Mouse (Mus musculus) embryonic facial prominence, embryonic 11.5 days (tissue): ENCODE measurements around the gene Atf6b. TPM values are rescaled to one million over a fixed set of nuclear protein-coding genes. Genes with fewer than 3 reads are reported as not detected.

Experiments
- ATAC-seq: fragments of 200-750 bp; cut with Nextera tagmentation; replicated peaks from 2 replicates; pipeline ENCODE4 v1.8.0; 2017; ENCODE audit warnings: low read depth; ENCODE audit not compliant: insufficient number of reproducible peaks, low FRiP score, low TSS enrichment
- DNase-seq: peaks from one replicate; pipeline ENCODE4 v3.0.0-alpha.2; 2015; ENCODE audit warnings: low spot score
- H3K27ac ChIP-seq: fragments of 300-500 bp; sonication (generic); replicated peaks from 2 replicates; pipeline ENCODE4 v1.5.1; 2014; ENCODE audit warnings: mild to moderate bottlenecking, low read depth, low read length, control low read depth
- H3K27me3 ChIP-seq: fragments of 300-500 bp; sonication (generic); 2 replicates; pipeline ENCODE4 v1.6.1; 2014; ENCODE audit warnings: mild to moderate bottlenecking, low read length, moderate library complexity, mixed read lengths; ENCODE audit not compliant: control insufficient read depth, insufficient read depth
- H3K36me3 ChIP-seq: fragments of 300-500 bp; sonication (generic); replicated peaks from 2 replicates; pipeline ENCODE4 v1.6.1; 2014; ENCODE audit warnings: low read depth, mild to moderate bottlenecking, low read length, moderate library complexity, mixed read lengths; ENCODE audit not compliant: control insufficient read depth, insufficient read depth
- H3K4me1 ChIP-seq: fragments of 300-500 bp; sonication (generic); 2 replicates; pipeline ENCODE4 v1.6.1; 2014; ENCODE audit warnings: low read length, mixed read lengths; ENCODE audit not compliant: control insufficient read depth, insufficient read depth
- H3K4me2 ChIP-seq: fragments of 300-500 bp; sonication (generic); 2 replicates; pipeline ENCODE4 v1.6.1; 2014; ENCODE audit warnings: low read depth, mild to moderate bottlenecking, control low read depth, low read length, moderate library complexity
- H3K4me3 ChIP-seq: fragments of 300-500 bp; sonication (generic); 2 replicates; pipeline ENCODE4 v1.5.1; 2014; ENCODE audit warnings: low read depth, low read length, control low read depth
- H3K9ac ChIP-seq: fragments of 300-500 bp; sonication (generic); replicated peaks from 2 replicates; pipeline ENCODE4 v1.6.1; 2014; ENCODE audit warnings: mild to moderate bottlenecking, control low read depth, low read length
- H3K9me3 ChIP-seq: fragments of 300-500 bp; sonication (generic); replicated peaks from 2 replicates; pipeline ENCODE4 v1.6.1; 2016; ENCODE audit warnings: mild to moderate bottlenecking, low read length, inconsistent platforms, mixed read lengths; ENCODE audit not compliant: control insufficient read depth
- WGBS: fragments of 180-500 bp; shearing (Covaris S2); extraction: QIAGEN DNeasy Blood & Tissue Kit; methylation state at CpG from one replicate; pipeline ENCODE4 v1.1.7; 2014; 5-methylcytosine and 5-hydroxymethylcytosine counted together
- polyA plus RNA-seq: library from polyadenylated mRNA; unstranded; fragments of >200 nt; fragmentation: Nextera tagmentation; extraction: Ambion mirVana; gene quantifications from 2 replicates; pipeline ENCODE4 v1.2.1, GENCODE M21; 2014

Gene Atf6b
- polyA plus RNA-seq, 1 experiment from 2014 or later, result 55.8 TPM

GRCm38 (mm10) chr17:34621006-34621405 lies 25.9 kb upstream of the Atf6b start:
- no peak overlapping the region for H3K27ac ChIP-seq
- H3K36me3 ChIP-seq, result no peaks in the 10 kb centered on the region
- H3K9me3 ChIP-seq, result no peaks in the 10 kb centered on the region
- no peaks in the 10 kb centered on the region for H3K4me1 ChIP-seq
- no peak overlapping the region for H3K4me2 ChIP-seq
- no peak for DNase-seq
- H3K9ac ChIP-seq, result no peak overlapping the region
- no peak for ATAC-seq
- no peak overlapping the region for H3K4me3 ChIP-seq
- no peaks in the 10 kb centered on the region for H3K27me3 ChIP-seq
- WGBS, result 90% methylated on average over 8 of the region's 8 CpGs

DNA sequence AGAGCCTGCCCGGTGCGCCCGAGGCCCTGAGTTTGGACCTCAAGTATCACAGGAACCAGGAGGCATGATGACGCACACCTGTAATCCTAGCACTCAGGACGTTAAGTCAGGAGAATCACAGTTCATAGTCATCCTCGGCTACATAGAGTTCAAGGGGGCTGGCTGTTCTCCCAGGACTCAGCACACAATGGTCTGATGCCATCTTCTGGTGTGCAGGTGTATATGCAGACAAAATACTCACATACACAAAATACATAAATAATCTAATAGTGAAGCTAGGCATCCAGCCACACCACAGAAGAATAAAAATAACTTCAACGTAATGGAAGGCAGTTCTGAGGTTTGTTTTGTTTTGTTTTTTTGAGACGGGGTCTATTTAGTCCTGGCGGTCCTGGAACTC lies 23.8 kb upstream of the Atf6b start:
- no peak overlapping the region for H3K4me3 ChIP-seq
- whole genome bisulfite sequencing, result 80% methylated on average over 9 of the region's 9 CpGs
- H3K9ac ChIP-seq, result no peak overlapping the region
- no peaks in the 10 kb centered on the region for H3K9me3 ChIP-seq
- ATAC-seq, result no peak
- H3K27ac ChIP-seq, result no peak overlapping the region
- no peak overlapping the region for H3K4me2 ChIP-seq
- peaks cover 4% of the 10 kb centered on the region for H3K4me1 ChIP-seq
- no peaks in the 10 kb centered on the region for H3K36me3 ChIP-seq
- no peak for DNase-seq
- H3K27me3 ChIP-seq, result no peaks in the 10 kb centered on the region

DNA sequence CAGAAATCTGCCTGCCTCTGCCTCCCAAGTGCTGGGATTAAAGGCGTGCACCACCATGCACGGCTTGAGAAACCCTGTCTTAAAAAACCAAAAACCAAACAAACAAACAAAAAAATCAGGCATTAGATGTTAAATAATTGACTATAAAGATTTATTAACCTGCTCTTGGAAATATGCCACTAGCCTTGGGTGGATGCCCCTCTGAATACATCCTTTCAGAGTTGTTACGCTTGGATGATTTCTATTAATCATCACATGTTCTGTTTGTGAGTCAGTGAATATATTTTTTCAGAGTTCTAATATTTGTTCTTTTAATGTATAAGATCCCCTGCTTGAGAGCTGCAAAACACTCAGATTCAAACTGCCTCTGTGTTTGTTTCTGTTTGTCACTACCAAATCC lies 22.0 kb upstream of the Atf6b start:
- ATAC-seq, result no peak
- WGBS, result 95% methylated on average over 3 of the region's 3 CpGs
- H3K4me1 ChIP-seq, result peaks cover 9% of the 10 kb centered on the region

GRCm38 (mm10) chr17:34626062-34626772 lies 20.7 kb upstream of the Atf6b start:
- H3K4me2 ChIP-seq, result peak overlapping the region; percentile 92
- peak overlapping the region; percentile 53 for H3K4me3 ChIP-seq
- 51% methylated on average over 16 of the region's 16 CpGs for WGBS
- ATAC-seq, result no peak
- no peak for DNase-seq
- H3K27me3 ChIP-seq, result peaks cover 17% of the 10 kb centered on the region
- peak overlapping the region; percentile 74 for H3K9ac ChIP-seq
- H3K4me1 ChIP-seq, result peaks cover 15% of the 10 kb centered on the region
- 0 out of 2 replicates have a peak overlapping the region, but pooled peaks have one; percentile 13 for H3K27ac ChIP-seq
- H3K9me3 ChIP-seq, result no peaks in the 10 kb centered on the region
- H3K36me3 ChIP-seq, result no peaks in the 10 kb centered on the region

More for the DNA sequence above, 22.0 kb upstream of the Atf6b start:
- Histone ChIP-seq H3K4me2 (no peak overlapping the region), H3K27ac (no peak overlapping the region), H3K9ac (no peak overlapping the region), H3K36me3 (no peaks in the 10 kb centered on the region), H3K27me3 (peaks cover 5% of the 10 kb centered on the region), H3K9me3 (no peaks in the 10 kb centered on the region), H3K4me3 (no peak overlapping the region)
- no peak for DNase-seq

- ATAC-seq (peak; percentile 5; the same call in 1 of the 2 replicates), DNase-seq (peak; percentile 70)
- WGBS, result under 1% methylated on average over 18 of the region's 18 CpGs
- Histone ChIP-seq H3K27ac (0 out of 2 replicates have a peak overlapping the region, but pooled peaks have one; percentile 13), H3K4me3 (peak overlapping the region; percentile 53), H3K9ac (peak overlapping the region; percentile 74), H3K9me3 (no peaks in the 10 kb centered on the region), H3K4me2 (peak overlapping the region; percentile 92), H3K36me3 (no peaks in the 10 kb centered on the region), H3K27me3 (peaks cover 22% of the 10 kb centered on the region), H3K4me1 (peaks cover 17% of the 10 kb centered on the region)
Observed at GRCm38 (mm10) chr17:34626773-34627092, 20.2 kb upstream of the Atf6b start.

DNA sequence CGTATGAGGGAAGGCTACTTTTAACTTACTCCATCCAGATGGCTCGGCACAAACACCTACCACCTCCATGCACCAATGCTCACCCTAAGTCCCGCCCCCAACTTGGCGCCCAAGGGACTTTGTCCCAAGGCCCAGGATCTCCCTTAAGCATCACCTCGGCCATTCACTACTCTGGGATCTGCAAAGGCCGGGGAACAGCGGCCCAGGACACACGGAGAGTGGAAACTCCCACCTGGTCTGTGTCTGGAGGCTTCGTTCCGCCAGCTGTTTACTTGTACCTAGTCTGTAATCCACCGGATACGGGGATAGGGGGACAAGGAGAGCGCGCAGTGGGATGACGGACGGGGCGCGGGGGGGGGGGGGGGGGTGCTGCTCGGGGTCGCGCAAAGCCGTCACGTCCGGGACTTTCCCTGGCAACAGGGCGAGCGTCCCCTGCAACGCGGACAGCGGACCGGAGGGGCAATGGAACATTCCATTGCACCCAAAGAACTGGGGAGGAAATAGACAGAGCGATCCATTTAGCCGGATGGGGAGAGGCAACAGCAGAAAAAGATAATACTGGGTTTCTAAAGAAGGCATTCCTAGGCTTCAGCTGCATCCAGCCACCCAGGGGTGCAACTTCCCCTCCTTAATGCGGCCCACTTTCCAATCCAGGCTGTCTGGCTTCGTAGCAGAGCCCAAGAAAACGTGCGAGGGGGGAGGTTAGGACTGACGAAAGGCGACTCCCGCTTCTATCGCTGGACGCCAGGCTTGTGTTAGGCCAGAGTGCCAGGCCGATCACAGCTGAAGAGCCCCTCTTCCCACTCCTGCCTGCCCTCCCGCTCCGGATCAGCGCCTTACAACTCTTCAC lies 19.6 kb upstream of the Atf6b start:
- Histone ChIP-seq H3K9me3 (no peaks in the 10 kb centered on the region), H3K4me3 (peak overlapping the region; percentile 53), H3K36me3 (no peaks in the 10 kb centered on the region), H3K4me2 (peak overlapping the region; percentile 92), H3K9ac (peak overlapping the region; percentile 74), H3K27ac (peak overlapping the region; percentile 80), H3K4me1 (peaks cover 18% of the 10 kb centered on the region), H3K27me3 (peaks cover 25% of the 10 kb centered on the region)
- ATAC-seq (peak; percentile 47), DNase-seq (peak; percentile 92)
- WGBS, result under 1% methylated on average over 43 of the region's 45 CpGs

- Histone ChIP-seq H3K4me1 (peaks cover 18% of the 10 kb centered on the region), H3K9me3 (no peaks in the 10 kb centered on the region), H3K4me2 (peak within 1 kb of the TSS; percentile 92), H3K4me3 (peak within 1 kb of the TSS; percentile 53), H3K36me3 (no peaks in the 10 kb centered on the region), H3K9ac (peak within 1 kb of the TSS; percentile 74), H3K27me3 (peaks cover 29% of the 10 kb centered on the region), H3K27ac (peak within 1 kb of the TSS; percentile 80)
- peak; percentile 33 for DNase-seq
- WGBS, result 4% methylated on average over 29 of the region's 29 CpGs
- ATAC-seq, result no peak
Observed at GRCm38 (mm10) chr17:34627943-34628643, 18.9 kb upstream of the Atf6b start, which contains the start of gene Ppt2. Ppt2 (minus strand) TSS chr17:34628510.
